Mouse (Mus musculus): ENCODE data around the gene Hspb1.
A peak's percentile ranks its signal among the peaks of the same experiment; 100 is the strongest.

Gene Hspb1

GRCm38 (mm10) chr5:135853731-135854130 lies 34.0 kb upstream of the Hspb1 start:
- Histone ChIP-seq H3K4me3 (replicated peaks; ENCODE audit: low read length) (no peak overlapping the region), H3K4me1 (replicated peaks; ENCODE audit: low read depth, low read length) (peaks cover 50% of the 10 kb centered on the region), H3K36me3 (ENCODE audit: insufficient read depth, low read length) (no peaks in the 10 kb centered on the region), H3K9me3 (ENCODE audit: low read length) (no peaks in the 10 kb centered on the region), H3K27me3 (ENCODE audit: insufficient read depth, low read length) (peaks cover 73% of the 10 kb centered on the region)
- TF ChIP-seq NANOG (IDR thresholded peaks at IDR 0.05; ENCODE audit: borderline replicate concordance, low read length) (no peak), POU5F1 (IDR thresholded peaks at IDR 0.05; ENCODE audit: borderline replicate concordance, low read length) (no peak), CTCF (conservative IDR thresholded peaks at IDR 0.05; ENCODE audit: low read length) (no peak)

GRCm38 (mm10) chr5:135855156-135855555 lies 32.6 kb upstream of the Hspb1 start:
- TF ChIP-seq NANOG (IDR thresholded peaks at IDR 0.05; ENCODE audit: borderline replicate concordance, low read length): no peak
- no peak for TF ChIP-seq POU5F1 (IDR thresholded peaks at IDR 0.05; ENCODE audit: borderline replicate concordance, low read length)
- TF ChIP-seq CTCF (conservative IDR thresholded peaks at IDR 0.05; ENCODE audit: low read length): peak; percentile 51
- no peak overlapping the region for H3K4me3 ChIP-seq (replicated peaks; ENCODE audit: low read length)
- H3K36me3 ChIP-seq (ENCODE audit: insufficient read depth, low read length): no peaks in the 10 kb centered on the region
- H3K4me1 ChIP-seq (replicated peaks; ENCODE audit: low read depth, low read length): peaks cover 50% of the 10 kb centered on the region
- no peaks in the 10 kb centered on the region for H3K9me3 ChIP-seq (ENCODE audit: low read length)
- H3K27me3 ChIP-seq (ENCODE audit: insufficient read depth, low read length): peaks cover 70% of the 10 kb centered on the region

GRCm38 (mm10) chr5:135866662-135867061 lies 21.1 kb upstream of the Hspb1 start:
- TF ChIP-seq CTCF (conservative IDR thresholded peaks at IDR 0.05; ENCODE audit: low read length) (no peak), NANOG (IDR thresholded peaks at IDR 0.05; ENCODE audit: borderline replicate concordance, low read length) (no peak), POU5F1 (IDR thresholded peaks at IDR 0.05; ENCODE audit: borderline replicate concordance, low read length) (no peak)
- no peaks in the 10 kb centered on the region for H3K36me3 ChIP-seq (ENCODE audit: insufficient read depth, low read length)
- H3K4me3 ChIP-seq (replicated peaks; ENCODE audit: low read length): no peak overlapping the region
- H3K27me3 ChIP-seq (ENCODE audit: insufficient read depth, low read length): peaks cover 90% of the 10 kb centered on the region
- H3K4me1 ChIP-seq (replicated peaks; ENCODE audit: low read depth, low read length): peaks cover 21% of the 10 kb centered on the region
- peaks cover 10% of the 10 kb centered on the region for H3K9me3 ChIP-seq (ENCODE audit: low read length)

GRCm38 (mm10) chr5:135867637-135868593 lies 19.8 kb upstream of the Hspb1 start:
- no peak for TF ChIP-seq POU5F1 (IDR thresholded peaks at IDR 0.05; ENCODE audit: borderline replicate concordance, low read length)
- TF ChIP-seq CTCF (conservative IDR thresholded peaks at IDR 0.05; ENCODE audit: low read length): no peak
- TF ChIP-seq NANOG (IDR thresholded peaks at IDR 0.05; ENCODE audit: borderline replicate concordance, low read length): no peak
- H3K36me3 ChIP-seq (ENCODE audit: insufficient read depth, low read length): no peaks in the 10 kb centered on the region
- peaks cover 10% of the 10 kb centered on the region for H3K9me3 ChIP-seq (ENCODE audit: low read length)
- H3K27me3 ChIP-seq (ENCODE audit: insufficient read depth, low read length): peaks cover 86% of the 10 kb centered on the region
- peaks cover 24% of the 10 kb centered on the region for H3K4me1 ChIP-seq (replicated peaks; ENCODE audit: low read depth, low read length)
- H3K4me3 ChIP-seq (replicated peaks; ENCODE audit: low read length): peak overlapping the region; percentile 73

- peaks cover 90% of the 10 kb centered on the region for H3K27me3 ChIP-seq (ENCODE audit: insufficient read depth, low read length)
- H3K4me1 ChIP-seq (replicated peaks; ENCODE audit: low read depth, low read length): peaks cover 31% of the 10 kb centered on the region
- peaks cover 10% of the 10 kb centered on the region for H3K9me3 ChIP-seq (ENCODE audit: low read length)
- TF ChIP-seq NANOG (IDR thresholded peaks at IDR 0.05; ENCODE audit: borderline replicate concordance, low read length) (no peak), POU5F1 (IDR thresholded peaks at IDR 0.05; ENCODE audit: borderline replicate concordance, low read length) (no peak), CTCF (conservative IDR thresholded peaks at IDR 0.05; ENCODE audit: low read length) (no peak)
- no peaks in the 10 kb centered on the region for H3K36me3 ChIP-seq (ENCODE audit: insufficient read depth, low read length)
- H3K4me3 ChIP-seq (replicated peaks; ENCODE audit: low read length): peak overlapping the region; percentile 73
Observed at GRCm38 (mm10) chr5:135868653-135869052, 19.1 kb upstream of the Hspb1 start.

- H3K27me3 ChIP-seq (ENCODE audit: insufficient read depth, low read length): peaks cover 81% of the 10 kb centered on the region
- peaks cover 43% of the 10 kb centered on the region for H3K4me1 ChIP-seq (replicated peaks; ENCODE audit: low read depth, low read length)
- no peak overlapping the region for H3K4me3 ChIP-seq (replicated peaks; ENCODE audit: low read length)
- H3K9me3 ChIP-seq (ENCODE audit: low read length): peaks cover 10% of the 10 kb centered on the region
- TF ChIP-seq POU5F1 (IDR thresholded peaks at IDR 0.05; ENCODE audit: borderline replicate concordance, low read length) (no peak), NANOG (IDR thresholded peaks at IDR 0.05; ENCODE audit: borderline replicate concordance, low read length) (no peak), CTCF (conservative IDR thresholded peaks at IDR 0.05; ENCODE audit: low read length) (no peak)
- H3K36me3 ChIP-seq (ENCODE audit: insufficient read depth, low read length): no peaks in the 10 kb centered on the region
Observed at GRCm38 (mm10) chr5:135869661-135870423, 17.9 kb upstream of the Hspb1 start.

GRCm38 (mm10) chr5:135870505-135870904 lies 17.2 kb upstream of the Hspb1 start:
- H3K4me3 ChIP-seq (replicated peaks; ENCODE audit: low read length): no peak overlapping the region
- H3K4me1 ChIP-seq (replicated peaks; ENCODE audit: low read depth, low read length): peaks cover 43% of the 10 kb centered on the region
- H3K9me3 ChIP-seq (ENCODE audit: low read length): peaks cover 10% of the 10 kb centered on the region
- TF ChIP-seq CTCF (conservative IDR thresholded peaks at IDR 0.05; ENCODE audit: low read length): no peak
- TF ChIP-seq POU5F1 (IDR thresholded peaks at IDR 0.05; ENCODE audit: borderline replicate concordance, low read length): no peak
- TF ChIP-seq NANOG (IDR thresholded peaks at IDR 0.05; ENCODE audit: borderline replicate concordance, low read length): no peak
- no peaks in the 10 kb centered on the region for H3K36me3 ChIP-seq (ENCODE audit: insufficient read depth, low read length)
- H3K27me3 ChIP-seq (ENCODE audit: insufficient read depth, low read length): peaks cover 74% of the 10 kb centered on the region

- H3K27me3 ChIP-seq (ENCODE audit: insufficient read depth, low read length): peaks cover 53% of the 10 kb centered on the region
- peak overlapping the region; percentile 48 for H3K4me3 ChIP-seq (replicated peaks; ENCODE audit: low read length)
- TF ChIP-seq POU5F1 (IDR thresholded peaks at IDR 0.05; ENCODE audit: borderline replicate concordance, low read length) (no peak), NANOG (IDR thresholded peaks at IDR 0.05; ENCODE audit: borderline replicate concordance, low read length) (no peak), CTCF (conservative IDR thresholded peaks at IDR 0.05; ENCODE audit: low read length) (no peak)
- H3K36me3 ChIP-seq (ENCODE audit: insufficient read depth, low read length): no peaks in the 10 kb centered on the region
- peaks cover 7% of the 10 kb centered on the region for H3K9me3 ChIP-seq (ENCODE audit: low read length)
- peaks cover 50% of the 10 kb centered on the region for H3K4me1 ChIP-seq (replicated peaks; ENCODE audit: low read depth, low read length)
Observed at GRCm38 (mm10) chr5:135872996-135873395, 14.7 kb upstream of the Hspb1 start.
